Mouse (Mus musculus): Measurements from ENCODE around the gene Ear6.
"Not testable (repeated sequence)": the region's sequence is repeated elsewhere in the genome, so short reads cannot be mapped to it uniquely, and the experiment has no call there.

The Ear6 gene

DNA sequence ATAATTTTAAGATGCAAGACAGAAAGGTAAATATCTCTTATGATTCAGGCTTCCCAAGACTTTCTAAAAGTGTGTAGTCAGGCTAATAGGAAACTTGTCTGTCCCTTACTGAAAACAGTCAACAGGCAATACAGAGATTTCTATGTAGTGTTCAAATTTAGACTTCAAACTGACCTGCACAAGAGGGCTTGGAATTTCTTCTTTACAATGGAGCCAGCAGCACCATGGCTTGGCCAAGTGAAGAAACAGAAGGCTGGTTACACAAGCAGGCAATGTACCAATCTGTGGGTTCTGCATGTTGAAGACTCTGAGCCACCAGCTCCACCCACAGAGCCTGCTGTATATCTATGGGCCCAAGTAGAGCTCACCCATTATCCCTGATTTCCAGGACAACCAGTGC lies at the start of gene Ear6:
Gene Ear6, plus strand, starts transcription at position 301 of the 400 bp plus-strand sequence.
- DNase-seq (ENCODE audit: low spot score in 2 of 2), result no peak

DNA sequence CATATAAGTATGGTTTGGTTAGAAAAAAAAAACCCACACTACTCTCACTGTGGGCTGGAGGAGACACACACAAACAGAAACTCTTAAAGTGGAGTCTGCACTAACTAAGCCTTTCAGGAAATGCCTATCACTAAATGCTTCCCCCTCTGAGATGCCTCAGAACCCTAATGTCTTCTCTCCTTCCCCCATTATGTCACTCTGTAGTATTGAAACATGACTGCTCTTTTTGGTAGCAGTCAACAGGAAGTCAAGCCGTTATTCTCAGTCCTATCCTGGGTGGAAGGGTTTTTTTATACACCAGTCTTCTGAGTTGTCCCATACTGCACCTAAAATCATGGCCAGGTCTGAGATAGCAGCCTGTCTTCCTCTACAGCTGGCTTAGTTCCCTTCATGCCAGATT lies 26.9 kb upstream of the Ear6 start:
- DNase-seq (ENCODE audit: low spot score in 2 of 2), result no peak

DNA sequence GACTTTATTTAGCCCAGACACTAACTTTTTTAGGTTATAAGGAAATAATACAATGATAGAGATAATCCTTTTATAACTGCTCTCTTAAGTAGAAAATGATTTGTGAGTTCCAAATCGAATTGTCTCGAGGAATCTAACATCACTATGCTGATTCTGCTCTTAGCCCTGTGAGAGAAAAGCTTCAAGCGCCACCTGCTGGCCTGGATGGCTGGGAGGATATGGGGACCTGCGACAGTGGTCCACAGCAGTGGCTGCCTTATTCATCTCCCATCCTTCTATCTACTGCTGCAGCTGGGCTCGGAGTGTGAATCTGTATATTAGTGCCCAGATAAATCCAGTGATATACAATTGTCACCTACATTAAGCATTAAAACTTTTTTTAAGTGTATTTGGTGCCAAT lies 25.7 kb upstream of the Ear6 start:
- DNase-seq (ENCODE audit: low spot score in 2 of 2), result peak in 1 of 2 experiments; percentile 27

- DNase-seq (ENCODE audit: low spot score in 2 of 2), result no peak
Measured at GRCm38 (mm10) chr14:51829188-51829587, 24.3 kb upstream of the Ear6 start.

- DNase-seq (ENCODE audit: low spot score in 2 of 2), result not testable (repeated sequence)
Measured at GRCm38 (mm10) chr14:51838480-51838879, 15.0 kb upstream of the Ear6 start.

- DNase-seq (ENCODE audit: low spot score in 2 of 2), result no peak
Measured at GRCm38 (mm10) chr14:51842250-51842649, 11.2 kb upstream of the Ear6 start.

DNA sequence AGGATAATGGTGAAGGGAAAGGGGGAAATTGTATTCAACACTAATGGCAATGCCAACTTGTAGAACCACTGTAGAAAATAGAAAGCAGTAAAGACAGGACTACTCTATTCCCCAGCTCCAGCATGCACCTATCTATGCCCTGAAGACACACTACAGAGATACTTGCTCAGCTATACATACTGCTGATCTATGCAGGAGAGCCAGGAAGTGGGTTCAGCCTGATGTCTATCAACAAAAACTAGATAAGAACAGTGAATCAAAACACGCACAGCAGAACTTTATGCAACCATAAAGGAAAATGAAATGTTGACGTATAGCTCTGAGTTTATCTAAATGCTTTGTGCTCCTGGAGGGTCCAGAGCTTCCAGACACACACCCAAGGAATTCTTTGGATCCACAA lies 10.7 kb upstream of the Ear6 start:
- no peak for DNase-seq (ENCODE audit: low spot score in 2 of 2)

DNA sequence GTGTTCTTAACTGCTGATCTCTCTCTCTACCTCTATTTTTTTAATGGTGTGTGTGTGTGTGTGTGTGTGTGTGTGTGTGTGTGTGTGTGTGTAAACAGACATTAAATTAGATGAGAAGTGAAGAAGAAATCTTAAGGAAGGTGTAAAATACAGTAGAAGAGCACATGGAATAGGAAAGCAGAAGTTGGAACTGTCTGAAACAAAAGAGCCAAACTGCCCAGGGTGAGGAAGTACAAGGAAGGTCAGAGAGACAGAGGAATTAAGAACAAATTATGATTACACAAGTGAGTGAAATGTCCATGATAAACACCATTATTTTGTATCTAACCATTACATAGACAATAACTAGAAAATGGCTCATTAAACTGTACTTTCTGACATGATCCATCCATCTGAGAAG lies 9.6 kb upstream of the Ear6 start:
- DNase-seq (ENCODE audit: low spot score in 2 of 2), result no peak

GRCm38 (mm10) chr14:51846566-51846965 lies 6.9 kb upstream of the Ear6 start:
- DNase-seq (ENCODE audit: low spot score in 2 of 2), result no peak

- DNase-seq (ENCODE audit: low spot score in 2 of 2), result not testable (repeated sequence)
Measured at GRCm38 (mm10) chr14:51851006-51851405, 2.5 kb upstream of the Ear6 start.

GRCm38 (mm10) chr14:51855280-51855679 lies 1.8 kb downstream of the Ear6 start:
- not testable (repeated sequence) for DNase-seq (ENCODE audit: low spot score in 2 of 2)

DNA sequence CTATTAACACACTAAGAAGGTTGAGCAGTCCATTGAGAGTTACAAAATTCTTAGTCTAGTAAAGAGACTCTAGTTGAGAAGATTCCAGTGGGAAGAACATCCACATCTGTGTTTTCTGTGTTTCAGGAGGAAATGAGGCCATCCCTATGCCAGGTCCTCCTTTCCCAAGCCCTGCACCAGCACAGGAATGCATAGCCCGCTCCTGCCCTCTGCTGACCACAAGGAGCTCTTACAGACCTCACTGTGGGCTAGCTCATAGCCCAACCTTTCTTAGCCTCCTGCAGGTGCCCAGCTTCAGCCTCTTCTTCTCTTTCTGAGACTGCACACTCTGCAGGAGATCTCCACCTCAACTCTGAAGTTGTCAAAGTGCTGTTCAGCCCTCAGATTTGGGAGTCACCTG lies 10.1 kb downstream of the Ear6 start:
- peak in 1 of 2 experiments; percentile 6 for DNase-seq (ENCODE audit: low spot score in 2 of 2)

- DNase-seq (ENCODE audit: low spot score in 2 of 2), result no peak
Measured at GRCm38 (mm10) chr14:51870756-51871155, 17.3 kb downstream of the Ear6 start.

- DNase-seq (ENCODE audit: low spot score in 2 of 2), result no peak
Measured at GRCm38 (mm10) chr14:51871741-51872140, 18.2 kb downstream of the Ear6 start.

DNA sequence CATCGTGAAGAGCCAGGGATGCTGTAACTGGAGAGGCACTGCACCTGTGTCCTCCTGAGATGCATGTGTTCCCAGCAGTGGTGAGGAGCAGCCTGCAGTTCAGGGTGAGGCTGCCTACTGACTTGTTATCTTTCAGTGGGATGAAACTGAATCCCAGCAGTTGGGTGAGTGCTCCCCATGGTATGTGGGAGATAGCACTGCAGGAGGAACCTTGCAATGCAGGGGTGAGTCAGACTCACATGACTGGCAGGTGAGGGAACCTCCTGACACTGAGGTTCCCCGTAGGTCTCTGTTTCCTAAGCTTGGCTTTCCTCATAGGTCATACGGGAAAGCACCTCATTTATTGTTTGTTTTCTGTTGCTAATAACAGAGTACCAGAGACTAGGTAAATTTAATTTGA lies 24.0 kb downstream of the Ear6 start:
- no peak for DNase-seq (ENCODE audit: low spot score in 2 of 2)

GRCm38 (mm10) chr14:51883527-51884030 lies 30.1 kb downstream of the Ear6 start:
- peak; percentile 40 to 76 for DNase-seq (ENCODE audit: low spot score in 2 of 2)

DNA sequence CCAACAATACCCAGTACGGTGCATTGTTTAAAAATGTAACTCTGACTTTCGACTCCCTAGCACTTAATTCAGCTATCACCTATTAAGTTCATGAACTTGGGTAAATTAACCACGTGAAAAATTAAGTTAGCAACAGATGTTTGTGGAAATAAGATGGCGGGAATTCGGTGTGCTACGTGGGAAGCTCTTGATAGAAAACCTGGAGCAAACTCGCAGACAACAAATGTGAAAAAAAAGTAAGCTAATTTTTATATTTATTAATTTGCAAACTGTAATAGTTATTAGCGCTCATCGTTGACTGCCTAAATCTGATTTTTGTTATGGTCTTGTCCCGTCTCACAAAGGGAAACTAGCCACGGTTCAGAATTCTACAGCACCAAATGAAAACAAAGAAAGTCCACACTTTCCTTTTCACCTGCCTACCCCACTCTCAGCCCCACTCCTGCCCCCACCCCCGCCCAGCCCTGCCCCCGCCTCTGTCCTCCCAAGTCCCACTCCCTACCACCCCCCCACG lies 30.6 kb downstream of the Ear6 start:
- DNase-seq (ENCODE audit: low spot score in 2 of 2), result no peak

DNA sequence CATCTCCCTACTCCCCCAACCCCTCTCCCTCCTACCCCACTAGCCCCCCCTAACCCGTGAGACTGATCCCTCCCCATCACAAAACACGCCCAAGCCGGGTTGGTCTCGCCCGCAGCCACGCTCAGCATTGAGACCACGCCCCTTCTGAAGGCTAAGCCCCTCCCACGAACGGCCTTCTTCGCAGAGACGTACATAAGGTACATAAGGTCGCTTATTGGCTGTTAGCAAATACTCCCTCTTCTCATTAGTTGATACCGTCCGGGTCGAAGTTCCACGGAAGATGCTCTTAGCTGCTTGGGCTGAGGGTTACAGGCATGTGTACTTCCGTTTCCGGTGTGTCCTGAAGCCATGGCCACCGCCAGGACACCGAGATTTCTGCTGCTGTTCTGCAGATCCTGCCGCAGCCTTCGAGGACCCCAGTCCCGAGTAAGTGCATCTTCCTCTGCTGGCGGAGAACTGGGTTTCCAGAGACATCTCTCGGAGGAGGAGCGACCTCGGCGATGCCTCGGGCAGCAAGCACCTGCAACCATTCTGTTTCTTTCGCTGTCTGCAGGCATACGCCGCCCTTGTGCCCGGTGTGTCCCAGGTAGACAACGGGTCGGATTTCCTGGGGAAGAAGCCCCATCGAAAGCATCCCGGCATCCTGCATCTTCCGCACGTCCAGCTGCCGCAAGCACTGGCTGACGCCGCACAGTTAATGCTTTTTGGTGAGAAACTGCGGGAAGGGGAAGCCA lies 31.3 kb downstream of the Ear6 start, which contains the start of gene Mettl17:
Gene Mettl17, plus strand, starts transcription at position 245 of the 734 bp plus-strand sequence.
- DNase-seq (ENCODE audit: low spot score in 2 of 2), result peak; percentile 75 to 92

GRCm38 (mm10) chr14:51886051-51886450 lies 32.6 kb downstream of the Ear6 start:
- no peak for DNase-seq (ENCODE audit: low spot score in 2 of 2)

DNA sequence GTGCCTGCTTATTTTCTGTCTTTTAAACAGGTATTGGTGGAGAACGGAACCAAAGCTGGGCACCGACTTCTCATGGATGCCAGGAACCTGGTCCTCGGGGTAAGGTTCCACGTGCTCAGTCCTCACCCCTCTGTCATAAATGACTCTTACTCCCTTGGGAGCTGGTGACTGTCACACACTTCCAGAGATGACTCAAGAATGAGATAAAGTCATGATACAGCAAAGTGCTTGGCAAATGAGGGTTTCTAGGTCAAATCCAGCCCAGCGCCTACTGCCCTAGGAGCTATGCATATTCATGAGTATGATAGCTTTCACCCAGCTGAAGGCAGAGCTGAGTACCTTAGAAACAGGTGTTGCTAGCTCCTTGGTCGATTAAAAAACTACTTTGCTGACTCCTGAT lies 36.3 kb downstream of the Ear6 start:
- DNase-seq (ENCODE audit: low spot score in 2 of 2), result no peak

DNA sequence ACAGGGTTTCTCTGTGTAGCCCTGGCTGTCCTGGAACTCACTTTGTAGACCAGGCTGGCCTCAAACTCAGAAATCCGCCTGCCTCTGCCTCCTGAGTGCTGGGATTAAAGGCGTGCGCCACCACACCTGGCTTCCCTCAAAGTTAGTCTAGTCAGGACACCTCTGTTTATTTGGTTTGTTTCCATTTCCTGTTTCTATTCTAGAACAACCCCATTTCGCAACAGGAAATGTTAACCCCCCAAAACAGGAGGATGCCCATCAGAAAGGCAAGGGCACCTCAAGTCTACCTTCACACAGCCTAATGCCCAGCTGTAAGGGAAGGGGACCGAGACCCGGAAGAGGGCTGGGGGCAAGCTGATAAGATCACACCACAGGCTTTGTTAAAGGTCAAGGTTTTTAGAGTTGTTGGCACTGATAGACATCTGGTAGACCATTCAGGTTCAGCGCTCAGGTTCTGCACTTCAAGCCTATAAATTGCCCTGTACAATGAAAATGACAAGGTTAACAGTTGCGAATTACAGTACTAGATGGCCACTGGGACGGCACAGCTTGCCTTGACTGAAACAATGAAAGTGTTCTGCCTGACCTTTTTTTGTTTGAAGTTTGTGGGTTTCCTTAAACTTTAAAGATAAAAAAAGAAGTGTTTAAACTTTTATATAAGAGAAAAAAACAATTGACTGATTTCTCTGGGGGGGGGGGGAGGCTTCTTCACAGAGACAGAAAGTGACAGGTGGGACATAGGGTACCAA lies 38.9 kb downstream of the Ear6 start, which contains the start of gene Slc39a2:
Gene Slc39a2, plus strand, starts transcription at position 699 of the 749 bp plus-strand sequence.
- no peak for DNase-seq (ENCODE audit: low spot score in 2 of 2)

- DNase-seq (ENCODE audit: low spot score in 2 of 2), result no peak
Measured at GRCm38 (mm10) chr14:51893094-51893794, 39.7 kb downstream of the Ear6 start.

Measured in cerebellum, postnatal 4 days (tissue).